Mouse (Mus musculus) heart, postnatal 14 days (tissue): ENCODE measurements around the gene Tfap2d. TPM values are rescaled to one million over a fixed set of nuclear protein-coding genes. Genes with fewer than 3 reads are reported as not detected.

Source experiments
- DNase-seq, 2 experiments: peaks; one replicate each; pipeline ENCODE4 v3.0.0; 2021 to 2022
- intact Hi-C: fragments of 180-260 bp; cut with DNase I; formaldehyde crosslinking; loops from one replicate; pipeline ENCODE4 v1.15.1; 2025
- total RNA-seq, 2 experiments: library from RNA; stranded (reverse); gene quantifications; 2 replicates each; pipeline ENCODE4 v1.2.3; 2021

The Tfap2d gene
- total RNA-seq, 2 experiments from 2014 or later, result not detected

DNA sequence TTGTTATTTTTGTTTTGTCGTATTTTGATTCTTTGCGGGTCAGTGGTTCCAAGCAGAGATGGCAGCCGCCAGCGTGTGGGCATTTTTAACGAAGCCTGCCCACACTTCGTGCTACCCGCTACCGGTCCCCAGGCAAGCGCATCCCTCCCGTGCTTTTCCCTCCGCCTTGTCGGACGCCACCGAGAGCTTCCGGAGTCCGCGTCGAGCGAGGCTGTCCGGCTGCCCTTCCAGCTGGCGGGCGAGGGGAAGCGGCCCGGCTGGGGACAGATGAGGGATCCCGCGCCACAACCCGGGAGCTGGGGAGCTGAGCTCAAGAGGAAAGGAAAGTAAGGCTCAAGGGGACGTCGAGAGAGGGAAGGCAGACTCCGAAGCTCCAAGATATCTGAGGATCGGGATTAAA is 107.0 kb downstream of the Tfap2d start:
- DNase-seq, result no peak
- intact Hi-C loops, result loop anchor here (5.0 kb wide), 2 partner anchors 763 to 1303 kb away; no protein-coding TSS in a partner anchor

DNA sequence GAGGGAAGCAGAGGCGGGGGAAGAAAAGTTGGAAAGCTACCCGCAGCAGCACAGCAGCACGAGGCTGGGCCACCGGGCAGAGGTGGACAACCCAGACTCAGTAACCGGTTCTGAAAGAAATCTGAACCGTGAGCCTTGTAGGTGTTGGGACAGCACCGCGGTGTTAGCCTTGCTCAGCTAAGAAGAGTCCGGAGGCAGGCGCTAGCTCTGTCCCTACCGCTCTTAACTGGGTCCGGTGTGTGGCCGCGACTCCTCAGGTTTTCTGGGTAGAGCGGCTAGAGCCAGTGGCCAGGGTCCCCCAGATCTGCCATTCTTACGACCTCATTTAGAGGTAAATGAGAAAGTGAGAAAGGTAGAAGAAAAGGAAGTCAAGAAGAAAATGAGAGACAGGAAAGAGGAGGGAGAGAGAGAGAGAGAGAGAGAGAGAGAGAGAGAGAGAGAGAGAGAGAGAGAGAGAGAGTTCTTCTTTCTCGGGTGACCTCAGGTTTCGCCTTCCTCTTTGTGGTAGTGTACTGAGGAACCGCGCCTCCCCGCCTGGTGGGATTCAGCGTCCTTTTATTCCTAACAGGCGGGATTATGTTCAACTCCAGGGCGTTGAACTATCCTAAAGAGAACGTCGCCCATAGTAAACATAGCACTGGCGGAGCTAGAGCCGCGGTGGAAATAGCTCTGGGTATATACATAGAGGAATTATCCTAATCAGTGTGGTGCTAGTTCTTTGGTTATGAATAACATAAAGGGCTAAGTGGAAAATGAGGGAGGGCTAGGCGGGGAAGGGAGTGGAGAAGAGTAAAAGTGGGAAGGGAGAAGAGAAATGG is 107.6 kb downstream of the Tfap2d start:
- DNase-seq, result no peak
- intact Hi-C loops, result no loop called here

DNA sequence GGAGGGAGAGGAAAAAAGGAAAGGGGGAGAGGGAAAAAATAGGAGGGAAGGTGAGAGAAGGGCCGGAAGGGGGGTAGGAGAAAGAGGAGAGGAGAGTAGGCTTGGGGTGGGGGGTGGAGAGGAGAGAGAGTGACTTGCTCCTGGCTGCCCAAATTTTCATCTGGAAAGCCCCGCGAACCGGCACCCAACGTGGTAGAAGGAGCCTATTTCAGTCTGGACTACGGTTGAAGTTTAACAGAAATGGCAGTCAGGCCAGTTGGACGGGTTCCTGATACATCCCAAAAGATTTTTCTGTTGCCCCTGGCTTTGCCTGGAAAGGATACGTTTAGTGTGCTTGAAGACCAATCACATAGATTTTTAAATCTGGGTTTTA is 108.2 kb downstream of the Tfap2d start:
- DNase-seq, result no peak
- intact Hi-C loops, result no loop called here

DNA sequence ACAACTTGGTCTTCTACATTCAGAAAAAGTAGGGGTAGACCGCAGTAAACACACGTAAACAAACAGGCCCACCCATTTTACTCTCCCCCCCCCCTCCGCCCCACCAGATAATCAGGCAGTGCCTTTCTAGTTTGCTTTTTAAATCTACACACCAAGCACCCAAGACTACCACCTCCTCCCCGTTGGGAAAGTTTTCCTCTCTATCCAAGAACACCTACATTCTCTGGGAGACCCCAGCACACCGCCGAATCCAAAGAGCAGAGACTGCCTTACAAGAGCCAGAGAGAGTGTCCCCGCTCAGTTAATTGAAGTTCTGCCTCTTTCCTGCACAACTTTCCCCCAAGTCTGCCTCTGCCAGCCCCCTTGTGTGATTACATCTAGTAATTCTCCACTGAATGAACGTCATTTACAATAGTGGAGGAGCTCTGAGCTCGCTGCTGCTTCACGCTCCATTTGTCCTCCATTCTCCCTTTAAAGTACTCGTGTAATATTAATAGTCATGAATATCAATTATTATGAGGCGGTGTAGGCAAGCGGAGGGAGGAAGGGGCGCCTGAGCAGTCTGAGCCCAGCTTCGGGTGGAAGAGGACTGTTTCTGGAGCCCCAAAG is 108.8 kb downstream of the Tfap2d start:
- intact Hi-C loops, result no loop called here
- DNase-seq, result no peak

DNA sequence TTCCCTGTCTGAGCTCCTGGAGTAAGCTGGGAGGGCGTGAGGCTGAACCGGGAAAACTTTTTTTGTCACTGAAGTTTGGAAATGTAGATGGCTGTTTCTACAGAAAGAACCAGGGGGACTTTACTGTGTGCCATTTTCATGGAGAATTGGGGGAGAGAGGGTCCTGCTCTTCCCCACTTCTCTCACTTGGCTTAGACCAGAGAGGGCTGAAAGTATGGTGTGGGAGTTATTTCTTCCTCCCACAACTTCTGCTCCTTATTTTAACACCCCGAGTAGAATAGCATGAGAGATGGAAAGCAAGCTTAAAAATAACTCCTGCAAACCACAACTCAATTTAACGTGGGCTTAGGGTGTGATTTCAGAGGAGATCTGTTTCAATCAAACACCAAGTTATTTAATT is 109.9 kb downstream of the Tfap2d start:
- intact Hi-C loops, result no loop called here
- DNase-seq, result no peak

DNA sequence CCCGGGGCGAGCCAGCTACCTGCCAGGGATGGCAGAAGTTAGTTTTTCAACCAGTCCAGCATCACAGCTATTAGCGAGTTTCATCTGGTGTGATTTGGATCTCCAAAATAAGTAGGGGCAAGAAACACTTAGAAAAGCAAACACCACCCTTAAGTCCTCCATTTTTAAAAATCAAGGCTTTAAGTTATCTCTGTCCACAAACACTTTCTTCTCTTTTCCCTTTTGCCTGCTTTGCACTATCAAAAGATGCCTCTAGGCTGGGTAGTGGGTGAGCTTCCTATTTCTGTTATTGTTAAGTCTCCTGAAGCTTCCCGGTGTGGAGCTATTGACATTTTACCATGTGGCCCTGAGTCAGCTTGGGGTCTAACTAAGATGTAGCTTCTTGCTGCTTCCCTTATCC is 110.3 kb downstream of the Tfap2d start:
- intact Hi-C loops, result no loop called here
- no peak for DNase-seq

DNA sequence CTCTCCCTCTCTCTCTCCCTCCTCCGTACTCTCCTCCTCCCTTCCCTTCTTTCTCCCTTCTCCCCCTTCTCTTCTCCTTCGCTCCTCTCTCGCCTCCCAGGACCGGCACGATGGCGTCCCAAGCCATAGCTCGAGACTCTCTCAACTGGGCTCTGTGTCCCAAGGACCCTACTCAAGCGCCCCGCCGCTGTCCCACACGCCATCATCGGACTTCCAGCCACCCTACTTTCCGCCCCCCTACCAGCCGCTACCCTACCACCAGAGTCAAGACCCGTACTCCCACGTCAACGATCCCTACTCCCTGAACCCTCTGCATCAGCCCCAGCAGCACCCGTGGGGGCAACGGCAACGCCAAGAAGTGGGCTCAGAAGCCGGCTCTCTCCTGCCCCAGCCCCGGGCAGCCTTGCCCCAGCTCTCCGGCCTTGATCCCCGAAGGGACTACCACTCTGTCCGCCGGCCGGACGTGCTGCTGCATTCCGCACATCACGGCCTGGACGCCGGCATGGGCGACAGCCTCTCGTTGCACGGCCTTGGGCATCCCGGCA is 111.1 kb downstream of the Tfap2d start:
- no peak for DNase-seq
- intact Hi-C loops, result no loop called here

Other genes with a start within 250 kb of the Tfap2d start
- not detected for gene Tfap2b, start 105.9 kb downstream of the Tfap2d start, total RNA-seq